Mouse (Mus musculus) megakaryocyte-erythroid progenitor cell, adult 5 weeks (primary cell): ENCODE measurements around the gene Gm21310. TPM values are rescaled to one million over a fixed set of nuclear protein-coding genes. Genes with fewer than 3 reads are reported as not detected.

Experiments used
- polyA plus RNA-seq: library from polyadenylated mRNA; stranded (reverse); fragments of >175 nt; gene quantifications from 2 replicates; pipeline ENCODE4 v1.2.3, GENCODE M21; 2012

Gene Gm21310
- not detected in 2 replicates for polyA plus RNA-seq

GRCm38 (mm10) chrY:10147083-10147482 lies at the start of gene Gm21310:
Gene Gm21310 (minus strand): TSS chrY:10147183.

Other genes starting within 250 kb of the Gm21310 start
- not detected in 2 replicates for gene Gm20834, start 177.4 kb upstream of the Gm21310 start, polyA plus RNA-seq